Mouse (Mus musculus) intestine, embryonic 15.5 days (tissue): Measurements from ENCODE around the gene Arid1b. TPM values are rescaled to one million over a fixed set of nuclear protein-coding genes. Genes with fewer than 3 reads are reported as not detected.
A peak's percentile ranks its signal among the peaks of the same experiment; 100 is the strongest.

ENCODE experiments used
- ATAC-seq: fragments of 200-750 bp; cut with Nextera tagmentation; 2 replicates; pipeline ENCODE4 v1.8.0; 2017; ENCODE audit warnings: moderate TSS enrichment, moderate library complexity
- H3K27ac ChIP-seq: fragments of 300-500 bp; sonication (generic); 2 replicates; pipeline ENCODE4 v1.5.1; 2015; ENCODE audit warnings: mild to moderate bottlenecking, inconsistent platforms
- H3K27me3 ChIP-seq: fragments of 300-500 bp; sonication (generic); replicated peaks from 2 replicates; pipeline ENCODE4 v1.6.1; 2015; ENCODE audit warnings: inconsistent platforms
- H3K36me3 ChIP-seq: fragments of 300-500 bp; sonication (generic); 2 replicates; pipeline ENCODE4 v1.6.1; 2015; ENCODE audit warnings: inconsistent platforms
- H3K4me1 ChIP-seq: fragments of 300-500 bp; sonication (generic); replicated peaks from 2 replicates; pipeline ENCODE4 v1.6.1; 2015; ENCODE audit warnings: inconsistent platforms
- H3K4me2 ChIP-seq: fragments of 300-500 bp; sonication (generic); replicated peaks from 2 replicates; pipeline ENCODE4 v1.6.1; 2015; ENCODE audit warnings: mild to moderate bottlenecking, inconsistent platforms
- H3K4me3 ChIP-seq: fragments of 300-500 bp; sonication (generic); replicated peaks from 2 replicates; pipeline ENCODE4 v1.5.1; 2015; ENCODE audit warnings: inconsistent platforms
- H3K9ac ChIP-seq: fragments of 300-500 bp; sonication (generic); 2 replicates; pipeline ENCODE4 v1.6.1; 2015; ENCODE audit warnings: inconsistent platforms
- H3K9me3 ChIP-seq: fragments of 300-500 bp; sonication (generic); 2 replicates; pipeline ENCODE4 v1.6.1; 2016; ENCODE audit warnings: inconsistent platforms
- WGBS: fragments of 180-500 bp; shearing (Covaris S2); methylation state at CpG from one replicate; pipeline ENCODE4 v1.1.7; 2015; 5-methylcytosine and 5-hydroxymethylcytosine counted together
- polyA plus RNA-seq: library from polyadenylated mRNA; unstranded; fragments of >200 nt; fragmentation: Nextera tagmentation; extraction: Ambion mirVana; gene quantifications from 2 replicates; pipeline ENCODE4 v1.2.1, GENCODE M21; 2015

Gene Arid1b
- polyA plus RNA-seq, 1 experiment from 2014 or later, result 9.1 TPM

- Histone ChIP-seq H3K9me3 (no peaks in the 10 kb centered on the region), H3K27me3 (no peaks in the 10 kb centered on the region), H3K4me3 (no peak overlapping the region), H3K9ac (no peak overlapping the region), H3K4me1 (peaks cover 7% of the 10 kb centered on the region; the same call in 1 of the 2 replicates), H3K36me3 (peaks cover 13% of the 10 kb centered on the region; the same call in 1 of the 2 replicates), H3K4me2 (no peak overlapping the region), H3K27ac (no peak overlapping the region)
- no peak for ATAC-seq
- 91% methylated on average over 3 of the region's 3 CpGs for WGBS
Measured at GRCm38 (mm10) chr17:5264783-5265182, 270.7 kb downstream of the Arid1b start.

- peaks cover 15% of the 10 kb centered on the region; the same call in 1 of the 2 replicates for H3K36me3 ChIP-seq
- no peaks in the 10 kb centered on the region for H3K9me3 ChIP-seq
- no peak overlapping the region for H3K9ac ChIP-seq
- ATAC-seq, result no peak
- no peak overlapping the region for H3K4me2 ChIP-seq
- H3K27me3 ChIP-seq, result no peaks in the 10 kb centered on the region
- WGBS, result 93% methylated on average over 6 of the region's 6 CpGs
- peaks cover 7% of the 10 kb centered on the region; the same call in 1 of the 2 replicates for H3K4me1 ChIP-seq
- H3K27ac ChIP-seq, result no peak overlapping the region
- no peak overlapping the region for H3K4me3 ChIP-seq
Measured at GRCm38 (mm10) chr17:5265615-5266014, 271.5 kb downstream of the Arid1b start.

GRCm38 (mm10) chr17:5267747-5268146 lies 273.6 kb downstream of the Arid1b start:
- H3K4me3 ChIP-seq, result no peak overlapping the region
- no peak for ATAC-seq
- no peak overlapping the region for H3K27ac ChIP-seq
- H3K27me3 ChIP-seq, result no peaks in the 10 kb centered on the region
- H3K4me2 ChIP-seq, result no peak overlapping the region
- H3K36me3 ChIP-seq, result peaks cover 15% of the 10 kb centered on the region; the same call in 1 of the 2 replicates
- H3K9me3 ChIP-seq, result no peaks in the 10 kb centered on the region
- H3K4me1 ChIP-seq, result no peaks in the 10 kb centered on the region
- WGBS, result 84% methylated on average over 6 of the region's 6 CpGs
- no peak overlapping the region for H3K9ac ChIP-seq

- H3K4me2 ChIP-seq, result no peak overlapping the region
- H3K4me3 ChIP-seq, result no peak overlapping the region
- ATAC-seq, result no peak
- H3K36me3 ChIP-seq, result peaks cover 11% of the 10 kb centered on the region; the same call in 1 of the 2 replicates
- H3K27me3 ChIP-seq, result no peaks in the 10 kb centered on the region
- H3K27ac ChIP-seq, result no peak overlapping the region
- H3K9me3 ChIP-seq, result no peaks in the 10 kb centered on the region
- H3K4me1 ChIP-seq, result no peaks in the 10 kb centered on the region
- 82% methylated on average over 10 of the region's 10 CpGs for WGBS
- no peak overlapping the region for H3K9ac ChIP-seq
Measured at GRCm38 (mm10) chr17:5269302-5269701, 275.2 kb downstream of the Arid1b start.

GRCm38 (mm10) chr17:5269774-5270173 lies 275.6 kb downstream of the Arid1b start:
- H3K36me3 ChIP-seq, result 0 out of 2 replicates have a peak, but pooled peaks cover 6% of the 10 kb centered on the region
- H3K27me3 ChIP-seq, result no peaks in the 10 kb centered on the region
- H3K4me1 ChIP-seq, result no peaks in the 10 kb centered on the region
- no peak overlapping the region for H3K9ac ChIP-seq
- H3K27ac ChIP-seq, result no peak overlapping the region
- WGBS, result 87% methylated on average over 16 of the region's 16 CpGs
- H3K4me3 ChIP-seq, result no peak overlapping the region
- no peaks in the 10 kb centered on the region for H3K9me3 ChIP-seq
- ATAC-seq, result no peak
- no peak overlapping the region for H3K4me2 ChIP-seq

GRCm38 (mm10) chr17:5270823-5271222 lies 276.7 kb downstream of the Arid1b start:
- Histone ChIP-seq H3K27ac (no peak overlapping the region), H3K4me2 (no peak overlapping the region), H3K4me3 (no peak overlapping the region), H3K9ac (no peak overlapping the region), H3K27me3 (no peaks in the 10 kb centered on the region), H3K36me3 (0 out of 2 replicates have a peak, but pooled peaks cover 6% of the 10 kb centered on the region), H3K4me1 (no peaks in the 10 kb centered on the region), H3K9me3 (no peaks in the 10 kb centered on the region)
- WGBS, result 80% methylated on average over 6 of the region's 6 CpGs
- ATAC-seq, result no peak

- Histone ChIP-seq H3K9me3 (no peaks in the 10 kb centered on the region), H3K4me1 (peaks cover 5% of the 10 kb centered on the region; the same call in 1 of the 2 replicates), H3K9ac (no peak overlapping the region), H3K4me3 (no peak overlapping the region), H3K4me2 (no peak overlapping the region), H3K27me3 (no peaks in the 10 kb centered on the region), H3K36me3 (0 out of 2 replicates have a peak, but pooled peaks cover 3% of the 10 kb centered on the region), H3K27ac (no peak overlapping the region)
- 96% methylated on average over 3 of the region's 3 CpGs for WGBS
- no peak for ATAC-seq
Measured at GRCm38 (mm10) chr17:5273118-5273517, 279.0 kb downstream of the Arid1b start.

- ATAC-seq, result no peak
- H3K4me3 ChIP-seq, result no peak overlapping the region
- no peak overlapping the region for H3K9ac ChIP-seq
- no peak overlapping the region for H3K27ac ChIP-seq
- no peaks in the 10 kb centered on the region for H3K9me3 ChIP-seq
- no peaks in the 10 kb centered on the region for H3K27me3 ChIP-seq
- WGBS, result 69% methylated on average over 3 of the region's 3 CpGs
- H3K36me3 ChIP-seq, result 0 out of 2 replicates have a peak, but pooled peaks cover 2% of the 10 kb centered on the region
- peaks cover 10% of the 10 kb centered on the region; the same call in 1 of the 2 replicates for H3K4me1 ChIP-seq
- no peak overlapping the region for H3K4me2 ChIP-seq
Measured at GRCm38 (mm10) chr17:5273685-5274084, 279.6 kb downstream of the Arid1b start.

GRCm38 (mm10) chr17:5274429-5274828 lies 280.3 kb downstream of the Arid1b start:
- 85% methylated on average over 3 of the region's 3 CpGs for WGBS
- ATAC-seq, result no peak

GRCm38 (mm10) chr17:5275749-5276148 lies 281.6 kb downstream of the Arid1b start:
- ATAC-seq, result peak; percentile 74
- Histone ChIP-seq H3K36me3 (no peaks in the 10 kb centered on the region), H3K9me3 (no peaks in the 10 kb centered on the region), H3K4me3 (no peak overlapping the region), H3K4me2 (no peak overlapping the region), H3K4me1 (peaks cover 17% of the 10 kb centered on the region; the same call in 1 of the 2 replicates), H3K9ac (no peak overlapping the region), H3K27ac (no peak overlapping the region), H3K27me3 (no peaks in the 10 kb centered on the region)
- WGBS, result 77% methylated on average over 6 of the region's 6 CpGs

More at GRCm38 (mm10) chr17:5274429-5274828, 280.3 kb downstream of the Arid1b start:
- Histone ChIP-seq H3K27ac (no peak overlapping the region), H3K9me3 (no peaks in the 10 kb centered on the region), H3K36me3 (0 out of 2 replicates have a peak, but pooled peaks cover 2% of the 10 kb centered on the region), H3K4me2 (no peak overlapping the region), H3K27me3 (no peaks in the 10 kb centered on the region), H3K9ac (no peak overlapping the region), H3K4me1 (peaks cover 17% of the 10 kb centered on the region; the same call in 1 of the 2 replicates), H3K4me3 (no peak overlapping the region)

GRCm38 (mm10) chr17:5277137-5277871 lies 283.2 kb downstream of the Arid1b start:
- H3K27me3 ChIP-seq, result no peaks in the 10 kb centered on the region
- H3K4me1 ChIP-seq, result peaks cover 17% of the 10 kb centered on the region; the same call in 1 of the 2 replicates
- H3K9ac ChIP-seq, result no peak overlapping the region
- no peaks in the 10 kb centered on the region for H3K36me3 ChIP-seq
- no peak overlapping the region for H3K4me3 ChIP-seq
- H3K9me3 ChIP-seq, result no peaks in the 10 kb centered on the region
- H3K4me2 ChIP-seq, result no peak overlapping the region
- no peak overlapping the region for H3K27ac ChIP-seq
- WGBS, result 88% methylated on average over 17 of the region's 17 CpGs
- no peak for ATAC-seq

- ATAC-seq, result no peak
- 87% methylated on average over 4 of the region's 4 CpGs for WGBS
- no peak overlapping the region for H3K9ac ChIP-seq
- H3K4me3 ChIP-seq, result no peak overlapping the region
- no peaks in the 10 kb centered on the region for H3K9me3 ChIP-seq
- H3K4me1 ChIP-seq, result peaks cover 19% of the 10 kb centered on the region; the same call in 1 of the 2 replicates
- 0 out of 2 replicates have a peak, but pooled peaks cover 3% of the 10 kb centered on the region for H3K36me3 ChIP-seq
- H3K27ac ChIP-seq, result no peak overlapping the region
- no peak overlapping the region for H3K4me2 ChIP-seq
- H3K27me3 ChIP-seq, result no peaks in the 10 kb centered on the region
Measured at GRCm38 (mm10) chr17:5280499-5281053, 286.4 kb downstream of the Arid1b start.
